Mouse (Mus musculus) thymus, adult 2 months (tissue): ENCODE measurements around the gene Zfp239.

Experiments
- CTCF ChIP-seq: fragments of 200-500 bp; IDR thresholded peaks from 2 replicates; pipeline ENCODE4 v1.5.1; 2012; ENCODE audit warnings: mild to moderate bottlenecking, control low read depth, low read length, moderate library complexity, borderline replicate concordance; ENCODE audit not compliant: control insufficient read depth, poor library complexity, insufficient read depth; ENCODE audit errors: extremely low read depth
- POLR2A ChIP-seq: fragments of 200-500 bp; IDR thresholded peaks from 2 replicates; pipeline ENCODE4 v1.6.1; 2012; ENCODE audit warnings: mild to moderate bottlenecking, low read length, control low read depth, moderate library complexity; ENCODE audit not compliant: control insufficient read depth, poor library complexity, insufficient read depth; ENCODE audit errors: extremely low read depth

DNA sequence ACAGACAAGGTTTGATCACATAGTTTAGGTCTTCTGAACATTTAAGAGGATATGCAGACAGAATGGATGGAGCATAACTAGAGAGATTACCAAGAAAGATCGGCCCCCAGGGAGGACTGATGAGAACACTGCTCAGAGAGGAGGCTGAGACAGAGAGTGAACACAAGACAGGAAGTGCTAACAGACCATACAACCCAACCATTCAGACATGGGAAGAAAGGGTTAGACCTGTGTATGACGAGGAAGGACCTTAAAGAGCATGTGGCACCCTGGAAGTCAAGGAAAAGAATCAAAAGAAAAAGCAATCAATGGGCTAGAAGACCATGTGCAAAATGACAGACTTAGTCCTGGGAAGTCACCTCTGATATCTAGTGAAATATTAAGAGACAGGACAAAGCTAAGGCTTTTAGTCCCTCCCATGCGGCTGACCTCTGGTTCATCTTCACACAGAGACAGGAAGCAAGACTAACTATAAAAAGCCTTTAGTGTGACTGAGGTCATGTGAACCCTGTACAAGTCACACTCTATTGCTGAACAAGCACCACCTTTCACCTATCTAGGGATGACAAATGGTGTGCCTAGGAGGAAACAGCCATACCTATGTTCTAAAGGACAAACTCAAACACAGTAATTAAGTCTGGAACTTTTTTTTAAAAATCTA lies 12.9 kb downstream of the Zfp239 start:
- no peak for TF ChIP-seq CTCF
- no peak for TF ChIP-seq POLR2A
